Mouse (Mus musculus): Measurements from ENCODE around the gene Mroh2a. TPM values are rescaled to one million over a fixed set of nuclear protein-coding genes. Genes with fewer than 3 reads are reported as not detected.
A peak's percentile ranks its signal among the peaks of the same experiment; 100 is the strongest.

The Mroh2a gene
- polyA plus RNA-seq, 1 experiment from 2014 or later, result 0.62 TPM

DNA sequence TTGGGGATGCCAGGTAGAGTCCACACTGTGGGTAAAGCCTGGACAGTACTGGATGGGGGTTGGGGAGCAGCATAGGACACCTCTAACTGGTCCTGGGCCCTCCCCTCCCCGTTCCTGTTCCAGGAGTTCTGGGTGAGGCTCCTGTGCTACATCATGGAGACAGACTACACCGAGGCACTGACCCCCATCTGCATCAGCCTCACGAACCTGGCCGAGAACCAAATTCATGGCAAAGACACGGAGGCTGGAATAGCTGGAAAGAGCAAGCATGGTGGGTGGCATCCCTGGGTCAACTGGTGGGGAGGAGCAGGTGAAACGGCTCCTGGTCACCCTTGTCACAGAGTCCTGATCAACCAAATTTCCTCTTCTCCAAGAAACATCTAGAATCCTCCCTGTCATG is 12.0 kb downstream of the Mroh2a start:
- H3K9me3 ChIP-seq (ENCODE audit: control insufficient read depth, low read length), result peaks cover 96% of the 10 kb centered on the region
- no peaks in the 10 kb centered on the region for H3K36me3 ChIP-seq (ENCODE audit: control insufficient read depth, insufficient read depth, low read length)
- H3K27ac ChIP-seq (replicated peaks in 1 of 2; ENCODE audit: control insufficient read depth in 1 of 2, insufficient read depth in 1 of 2, low read depth in 2 of 2, low read length in 2 of 2), result no peak overlapping the region
- H3K4me1 ChIP-seq (ENCODE audit: control insufficient read depth in 2 of 2, insufficient read depth in 2 of 2, low read length in 2 of 2), result no peaks in the 10 kb centered on the region
- H3K9ac ChIP-seq (ENCODE audit: low read length), result no peak overlapping the region
- 64% methylated on average over 6 of the region's 6 CpGs for WGBS
- no peaks in the 10 kb centered on the region for H3K27me3 ChIP-seq (ENCODE audit: control insufficient read depth, insufficient read depth, low read length)
- no peak overlapping the region for H3K4me3 ChIP-seq (ENCODE audit: control insufficient read depth in 1 of 2, insufficient read depth in 1 of 2, low read depth in 1 of 2, low read length in 2 of 2)
- H3K4me2 ChIP-seq (ENCODE audit: low read length), result no peak overlapping the region
- no peak for ATAC-seq (ENCODE audit: insufficient number of reproducible peaks, insufficient read depth, low FRiP score, low read depth)

GRCm38 (mm10) chr1:88240072-88240471 is 13.3 kb downstream of the Mroh2a start:
- Histone ChIP-seq H3K4me3 (ENCODE audit: control insufficient read depth in 1 of 2, insufficient read depth in 1 of 2, low read depth in 1 of 2, low read length in 2 of 2) (no peak overlapping the region), H3K4me1 (ENCODE audit: control insufficient read depth in 2 of 2, insufficient read depth in 2 of 2, low read length in 2 of 2) (no peaks in the 10 kb centered on the region), H3K27me3 (ENCODE audit: control insufficient read depth, insufficient read depth, low read length) (no peaks in the 10 kb centered on the region), H3K36me3 (ENCODE audit: control insufficient read depth, insufficient read depth, low read length) (no peaks in the 10 kb centered on the region), H3K27ac (replicated peaks in 1 of 2; ENCODE audit: control insufficient read depth in 1 of 2, insufficient read depth in 1 of 2, low read depth in 2 of 2, low read length in 2 of 2) (no peak overlapping the region), H3K9ac (ENCODE audit: low read length) (no peak overlapping the region), H3K9me3 (ENCODE audit: control insufficient read depth, low read length) (peaks cover 94% of the 10 kb centered on the region), H3K4me2 (ENCODE audit: low read length) (no peak overlapping the region)
- ATAC-seq (ENCODE audit: insufficient number of reproducible peaks, insufficient read depth, low FRiP score, low read depth), result no peak
- 66% methylated on average over 5 of the region's 5 CpGs for WGBS

- no peak overlapping the region for H3K9ac ChIP-seq (ENCODE audit: low read length)
- no peak overlapping the region for H3K27ac ChIP-seq (replicated peaks in 1 of 2; ENCODE audit: control insufficient read depth in 1 of 2, insufficient read depth in 1 of 2, low read depth in 2 of 2, low read length in 2 of 2)
- ATAC-seq (ENCODE audit: insufficient number of reproducible peaks, insufficient read depth, low FRiP score, low read depth), result 0 out of 2 replicates have a peak, but pooled peaks have one; percentile 1
- H3K9me3 ChIP-seq (ENCODE audit: control insufficient read depth, low read length), result peaks cover 93% of the 10 kb centered on the region
- H3K4me2 ChIP-seq (ENCODE audit: low read length), result no peak overlapping the region
- H3K27me3 ChIP-seq (ENCODE audit: control insufficient read depth, insufficient read depth, low read length), result no peaks in the 10 kb centered on the region
- H3K4me3 ChIP-seq (ENCODE audit: control insufficient read depth in 1 of 2, insufficient read depth in 1 of 2, low read depth in 1 of 2, low read length in 2 of 2), result no peak overlapping the region
- no peaks in the 10 kb centered on the region for H3K36me3 ChIP-seq (ENCODE audit: control insufficient read depth, insufficient read depth, low read length)
- H3K4me1 ChIP-seq (ENCODE audit: control insufficient read depth in 2 of 2, insufficient read depth in 2 of 2, low read length in 2 of 2), result no peaks in the 10 kb centered on the region
- 59% methylated on average over 4 of the region's 4 CpGs for WGBS
Observed at GRCm38 (mm10) chr1:88240579-88240978, 13.8 kb downstream of the Mroh2a start.

GRCm38 (mm10) chr1:88243861-88244260 is 17.1 kb downstream of the Mroh2a start:
- ATAC-seq (ENCODE audit: insufficient number of reproducible peaks, insufficient read depth, low FRiP score, low read depth), result no peak
- H3K27me3 ChIP-seq (ENCODE audit: control insufficient read depth, insufficient read depth, low read length), result no peaks in the 10 kb centered on the region
- H3K4me3 ChIP-seq (ENCODE audit: control insufficient read depth in 1 of 2, insufficient read depth in 1 of 2, low read depth in 1 of 2, low read length in 2 of 2), result no peak overlapping the region
- WGBS, result 57% methylated on average over 5 of the region's 5 CpGs
- no peak overlapping the region for H3K27ac ChIP-seq (replicated peaks in 1 of 2; ENCODE audit: control insufficient read depth in 1 of 2, insufficient read depth in 1 of 2, low read depth in 2 of 2, low read length in 2 of 2)
- H3K36me3 ChIP-seq (ENCODE audit: control insufficient read depth, insufficient read depth, low read length), result no peaks in the 10 kb centered on the region
- H3K9me3 ChIP-seq (ENCODE audit: control insufficient read depth, low read length), result peaks cover 94% of the 10 kb centered on the region
- no peak overlapping the region for H3K9ac ChIP-seq (ENCODE audit: low read length)
- H3K4me1 ChIP-seq (ENCODE audit: control insufficient read depth in 2 of 2, insufficient read depth in 2 of 2, low read length in 2 of 2), result no peaks in the 10 kb centered on the region
- no peak overlapping the region for H3K4me2 ChIP-seq (ENCODE audit: low read length)

- Histone ChIP-seq H3K9ac (ENCODE audit: low read length) (no peak overlapping the region), H3K9me3 (ENCODE audit: control insufficient read depth, low read length) (peaks cover 94% of the 10 kb centered on the region), H3K4me3 (ENCODE audit: control insufficient read depth in 1 of 2, insufficient read depth in 1 of 2, low read depth in 1 of 2, low read length in 2 of 2) (no peak overlapping the region), H3K4me1 (ENCODE audit: control insufficient read depth in 2 of 2, insufficient read depth in 2 of 2, low read length in 2 of 2) (no peaks in the 10 kb centered on the region), H3K27me3 (ENCODE audit: control insufficient read depth, insufficient read depth, low read length) (no peaks in the 10 kb centered on the region), H3K27ac (replicated peaks in 1 of 2; ENCODE audit: control insufficient read depth in 1 of 2, insufficient read depth in 1 of 2, low read depth in 2 of 2, low read length in 2 of 2) (no peak overlapping the region), H3K4me2 (ENCODE audit: low read length) (no peak overlapping the region), H3K36me3 (ENCODE audit: control insufficient read depth, insufficient read depth, low read length) (no peaks in the 10 kb centered on the region)
- 75% methylated on average over 6 of the region's 6 CpGs for WGBS
- ATAC-seq (ENCODE audit: insufficient number of reproducible peaks, insufficient read depth, low FRiP score, low read depth), result no peak
Observed at GRCm38 (mm10) chr1:88245881-88246280, 19.1 kb downstream of the Mroh2a start.

DNA sequence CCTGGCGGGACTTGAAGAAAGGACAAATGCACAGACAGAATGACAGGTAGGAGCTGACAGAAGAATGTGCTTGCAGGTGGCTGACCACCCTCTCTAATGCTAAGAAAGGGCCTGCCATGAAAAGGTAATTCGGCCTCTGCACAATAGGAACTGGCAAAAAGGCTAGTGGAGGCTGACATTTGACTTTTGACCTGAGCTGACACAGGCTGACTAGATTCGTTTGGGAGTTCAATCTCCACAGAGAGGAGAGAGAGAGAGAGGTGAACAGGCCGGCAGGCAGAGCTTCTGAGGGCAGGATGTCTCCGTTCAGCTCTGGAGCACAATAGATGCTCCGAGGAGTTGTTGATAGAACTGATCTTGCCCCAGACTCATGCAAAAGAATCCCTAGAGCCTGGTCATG is 19.6 kb downstream of the Mroh2a start:
- no peaks in the 10 kb centered on the region for H3K27me3 ChIP-seq (ENCODE audit: control insufficient read depth, insufficient read depth, low read length)
- H3K4me1 ChIP-seq (ENCODE audit: control insufficient read depth in 2 of 2, insufficient read depth in 2 of 2, low read length in 2 of 2), result no peaks in the 10 kb centered on the region
- no peak for ATAC-seq (ENCODE audit: insufficient number of reproducible peaks, insufficient read depth, low FRiP score, low read depth)
- no peak overlapping the region for H3K27ac ChIP-seq (replicated peaks in 1 of 2; ENCODE audit: control insufficient read depth in 1 of 2, insufficient read depth in 1 of 2, low read depth in 2 of 2, low read length in 2 of 2)
- H3K9me3 ChIP-seq (ENCODE audit: control insufficient read depth, low read length), result peaks cover 94% of the 10 kb centered on the region
- H3K4me2 ChIP-seq (ENCODE audit: low read length), result no peak overlapping the region
- no peak overlapping the region for H3K4me3 ChIP-seq (ENCODE audit: control insufficient read depth in 1 of 2, insufficient read depth in 1 of 2, low read depth in 1 of 2, low read length in 2 of 2)
- H3K36me3 ChIP-seq (ENCODE audit: control insufficient read depth, insufficient read depth, low read length), result no peaks in the 10 kb centered on the region
- WGBS, result 40% methylated on average over 6 of the region's 6 CpGs
- no peak overlapping the region for H3K9ac ChIP-seq (ENCODE audit: low read length)

DNA sequence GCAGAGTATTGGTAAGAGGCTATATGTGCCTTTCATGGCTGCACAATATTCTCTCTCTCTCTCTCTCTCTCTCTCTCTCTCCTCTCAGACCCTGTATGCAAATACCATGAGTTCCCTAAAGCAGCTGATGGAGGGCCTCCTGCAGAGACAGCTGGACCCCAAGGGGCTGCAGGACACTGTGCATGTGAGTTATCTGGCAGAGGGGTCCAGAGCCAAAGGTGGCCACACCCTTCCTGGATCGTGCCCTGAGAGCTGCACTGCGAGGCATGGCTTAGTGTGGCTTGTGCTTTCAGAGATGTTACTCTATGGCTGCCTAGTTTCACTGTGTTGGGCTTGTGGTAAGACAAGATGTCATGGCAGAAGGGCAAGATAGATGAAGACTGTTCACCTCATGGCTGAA is 20.9 kb downstream of the Mroh2a start:
- Histone ChIP-seq H3K36me3 (ENCODE audit: control insufficient read depth, insufficient read depth, low read length) (no peaks in the 10 kb centered on the region), H3K27ac (replicated peaks in 1 of 2; ENCODE audit: control insufficient read depth in 1 of 2, insufficient read depth in 1 of 2, low read depth in 2 of 2, low read length in 2 of 2) (no peak overlapping the region), H3K9me3 (ENCODE audit: control insufficient read depth, low read length) (peaks cover 92% of the 10 kb centered on the region), H3K27me3 (ENCODE audit: control insufficient read depth, insufficient read depth, low read length) (no peaks in the 10 kb centered on the region), H3K4me2 (ENCODE audit: low read length) (no peak overlapping the region), H3K9ac (ENCODE audit: low read length) (no peak overlapping the region), H3K4me1 (ENCODE audit: control insufficient read depth in 2 of 2, insufficient read depth in 2 of 2, low read length in 2 of 2) (no peaks in the 10 kb centered on the region), H3K4me3 (ENCODE audit: control insufficient read depth in 1 of 2, insufficient read depth in 1 of 2, low read depth in 1 of 2, low read length in 2 of 2) (no peak overlapping the region)
- WGBS, result 42% methylated on average over 2 of the region's 2 CpGs
- ATAC-seq (ENCODE audit: insufficient number of reproducible peaks, insufficient read depth, low FRiP score, low read depth), result no peak

DNA sequence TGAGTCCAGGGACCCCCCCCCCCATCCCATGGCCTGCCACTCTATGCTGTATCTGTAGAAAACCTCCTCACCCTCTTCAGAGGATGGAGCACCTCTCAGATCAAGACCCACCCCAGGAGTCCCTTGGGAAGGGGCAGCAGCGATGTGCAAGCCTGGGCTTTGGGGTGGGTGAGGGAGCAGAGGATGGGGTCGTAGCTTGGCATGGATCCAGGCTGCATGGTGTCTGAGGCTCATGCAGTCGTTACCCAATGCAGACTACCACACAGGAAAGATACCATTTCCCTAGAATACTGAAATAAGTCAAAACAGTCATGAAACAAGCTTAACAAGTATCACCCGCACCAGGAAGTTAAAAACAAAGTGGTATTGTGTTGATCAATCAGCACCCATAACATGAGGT is 21.9 kb downstream of the Mroh2a start:
- no peaks in the 10 kb centered on the region for H3K4me1 ChIP-seq (ENCODE audit: control insufficient read depth in 2 of 2, insufficient read depth in 2 of 2, low read length in 2 of 2)
- no peak overlapping the region for H3K4me2 ChIP-seq (ENCODE audit: low read length)
- no peak for ATAC-seq (ENCODE audit: insufficient number of reproducible peaks, insufficient read depth, low FRiP score, low read depth)
- H3K9ac ChIP-seq (ENCODE audit: low read length), result no peak overlapping the region
- no peaks in the 10 kb centered on the region for H3K27me3 ChIP-seq (ENCODE audit: control insufficient read depth, insufficient read depth, low read length)
- no peak overlapping the region for H3K4me3 ChIP-seq (ENCODE audit: control insufficient read depth in 1 of 2, insufficient read depth in 1 of 2, low read depth in 1 of 2, low read length in 2 of 2)
- no peaks in the 10 kb centered on the region for H3K36me3 ChIP-seq (ENCODE audit: control insufficient read depth, insufficient read depth, low read length)
- H3K27ac ChIP-seq (replicated peaks in 1 of 2; ENCODE audit: control insufficient read depth in 1 of 2, insufficient read depth in 1 of 2, low read depth in 2 of 2, low read length in 2 of 2), result no peak overlapping the region
- 59% methylated on average over 4 of the region's 4 CpGs for WGBS
- H3K9me3 ChIP-seq (ENCODE audit: control insufficient read depth, low read length), result peaks cover 94% of the 10 kb centered on the region
